Mouse (Mus musculus) G1E (cell line): Measurements from ENCODE around the gene Tmem132d.

Experiments used
- CTCF ChIP-seq: IDR thresholded peaks from 2 replicates; pipeline ENCODE4 v1.5.1; 2012; ENCODE audit warnings: low read depth, low read length, inconsistent platforms, mixed read lengths
- GATA1 ChIP-seq: IDR thresholded peaks from 2 replicates; pipeline ENCODE4 v1.6.1; 2012; ENCODE audit warnings: borderline replicate concordance, low read length, inconsistent platforms, mixed read lengths
- GATA2 ChIP-seq: IDR thresholded peaks from 2 replicates; pipeline ENCODE4 v1.6.1; 2012; ENCODE audit warnings: low read depth, low read length, inconsistent platforms, borderline replicate concordance
- POLR2AphosphoS5 ChIP-seq: IDR thresholded peaks from 2 replicates; pipeline ENCODE4 v1.6.1; 2012; ENCODE audit warnings: low read depth, low read length, inconsistent platforms; ENCODE audit not compliant: insufficient replicate concordance

DNA sequence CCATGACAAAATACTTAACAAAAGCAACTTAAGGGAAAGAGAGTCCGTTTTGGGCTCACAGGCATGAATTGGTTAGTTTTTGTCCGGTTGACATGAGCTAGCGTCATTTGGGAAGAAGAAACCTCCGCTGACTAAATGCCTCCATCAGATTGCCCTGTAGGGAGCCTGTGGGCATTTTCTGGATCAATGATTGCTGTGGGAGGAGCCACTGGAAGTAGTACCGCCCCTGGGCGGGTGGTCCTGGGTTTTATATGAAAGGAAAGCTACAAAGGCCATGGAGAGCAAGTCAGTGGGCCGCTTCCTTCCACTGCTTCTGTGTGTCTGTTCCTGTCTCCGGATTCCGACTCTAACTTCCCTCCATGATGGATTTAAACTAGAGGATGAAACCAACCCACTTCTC, 909 bp upstream of the Tmem132d start:
- TF ChIP-seq GATA2 (no peak), CTCF (no peak), GATA1 (no peak), POLR2AphosphoS5 (no peak)
